Mouse (Mus musculus): ENCODE results near the gene Lrrc74b. TPM values are rescaled to one million over a fixed set of nuclear protein-coding genes. Genes with fewer than 3 reads are reported as not detected.

The Lrrc74b gene
- total RNA-seq, 1 experiment = 0.09 TPM

- H3K9ac ChIP-seq (ENCODE audit: insufficient read depth, low read depth, low read length, poor library complexity, severe bottlenecking) = peak within 1 kb of the TSS; percentile 61
- peaks cover 2 to 24% of the 10 kb centered on the region in 2 experiments; a peak in 3 of 4 replicates for H3K4me1 ChIP-seq (ENCODE audit: control insufficient read depth in 2 of 2, insufficient read depth in 2 of 2, low read length in 2 of 2, poor library complexity in 1 of 2)
- in situ Hi-C loops (cut with MboI; ENCODE audit: low sequenced_read_pairs in 2 of 2, unreplicated experiment in 2 of 2) = no loop called here
- no peaks in the 10 kb centered on the region for H3K9me3 ChIP-seq (ENCODE audit: control insufficient read depth, insufficient read depth, low read depth, low read length)
- 0 out of 2 replicates have a peak, but pooled peaks have one; percentile 29 for TF ChIP-seq MAFK (IDR thresholded peaks at IDR 0.05; ENCODE audit: insufficient read depth, low read depth, low read length)
- no peak for TF ChIP-seq CHD2 (IDR thresholded peaks at IDR 0.05; ENCODE audit: low read depth, low read length)
- no peak for TF ChIP-seq HCFC1 (IDR thresholded peaks at IDR 0.05; ENCODE audit: borderline replicate concordance, insufficient read depth, low read length)
- no peak for TF ChIP-seq ZNF384 (IDR thresholded peaks at IDR 0.05; ENCODE audit: low read depth, low read length)
- no peak within 1 kb of the TSS for H3K27ac ChIP-seq (ENCODE audit: insufficient read depth, low read depth, low read length, poor library complexity, severe bottlenecking)
- DNase-seq (ENCODE audit: low read depth, low spot score) = no peak
- no peaks in the 10 kb centered on the region for H3K36me3 ChIP-seq (ENCODE audit: control insufficient read depth, insufficient read depth, low read length, poor library complexity, severe bottlenecking)
- H3K4me3 ChIP-seq (ENCODE audit: insufficient read depth in 1 of 2, low read depth in 1 of 2, low read length in 2 of 2, poor library complexity in 1 of 2, severe bottlenecking in 1 of 2) = peak within 1 kb of the TSS; percentile 43 to 64
Observed at GRCm38 (mm10) chr16:17561751-17562208, 733 bp upstream of the Lrrc74b start, which contains the start of gene P2rx6. TSS of gene P2rx6 (plus strand) at chr16:17561885.

GRCm38 (mm10) chr16:17559396-17560027 is 1.5 kb downstream of the Lrrc74b start:
- Histone ChIP-seq H3K4me1 (ENCODE audit: control insufficient read depth in 2 of 2, insufficient read depth in 2 of 2, low read length in 2 of 2, poor library complexity in 1 of 2) (peaks cover 2 to 28% of the 10 kb centered on the region in 2 experiments; a peak in 3 of 4 replicates), H3K4me3 (ENCODE audit: insufficient read depth in 1 of 2, low read depth in 1 of 2, low read length in 2 of 2, poor library complexity in 1 of 2, severe bottlenecking in 1 of 2) (peak overlapping the region in 1 of 2 experiments; percentile 14; a peak in 1 of 4 replicates), H3K27ac (ENCODE audit: insufficient read depth, low read depth, low read length, poor library complexity, severe bottlenecking) (no peak overlapping the region), H3K36me3 (ENCODE audit: control insufficient read depth, insufficient read depth, low read length, poor library complexity, severe bottlenecking) (no peaks in the 10 kb centered on the region), H3K9ac (ENCODE audit: insufficient read depth, low read depth, low read length, poor library complexity, severe bottlenecking) (no peak overlapping the region), H3K9me3 (ENCODE audit: control insufficient read depth, insufficient read depth, low read depth, low read length) (no peaks in the 10 kb centered on the region)
- no peak for DNase-seq (ENCODE audit: low read depth, low spot score)
- TF ChIP-seq ZC3H11A (IDR thresholded peaks at IDR 0.05; ENCODE audit: borderline replicate concordance, low read depth, low read length) = no peak
- TF ChIP-seq ZNF384 (IDR thresholded peaks at IDR 0.05; ENCODE audit: low read depth, low read length) = no peak
- TF ChIP-seq MAFK (IDR thresholded peaks at IDR 0.05; ENCODE audit: insufficient read depth, low read depth, low read length) = no peak
- no peak for TF ChIP-seq CHD2 (IDR thresholded peaks at IDR 0.05; ENCODE audit: low read depth, low read length)
- TF ChIP-seq HCFC1 (IDR thresholded peaks at IDR 0.05; ENCODE audit: borderline replicate concordance, insufficient read depth, low read length) = no peak
- in situ Hi-C loops (cut with MboI; ENCODE audit: low sequenced_read_pairs in 2 of 2, unreplicated experiment in 2 of 2) = no loop called here

DNA sequence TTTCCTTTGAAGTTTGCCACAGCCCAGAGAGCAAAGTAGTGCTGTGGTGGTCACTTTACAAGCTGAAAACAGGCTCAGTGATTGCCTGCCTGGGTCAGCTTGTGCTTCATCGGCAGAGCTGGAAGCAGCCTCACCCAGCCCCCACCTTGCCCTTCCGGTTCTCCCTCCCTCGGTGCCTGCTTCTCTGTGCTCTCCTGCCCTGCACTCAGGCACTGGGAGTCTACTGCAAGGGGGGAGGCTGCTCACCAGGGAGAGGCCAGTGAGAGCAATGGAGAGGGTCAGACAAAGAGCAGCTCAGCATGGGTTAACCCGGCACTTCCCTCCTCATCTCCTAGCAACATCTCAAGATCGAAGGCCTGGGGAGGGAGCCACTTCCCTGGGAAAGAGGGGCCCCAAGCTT is 2.2 kb downstream of the Lrrc74b start:
- H3K27ac ChIP-seq (ENCODE audit: insufficient read depth, low read depth, low read length, poor library complexity, severe bottlenecking) = no peak overlapping the region
- H3K4me1 ChIP-seq (ENCODE audit: control insufficient read depth in 2 of 2, insufficient read depth in 2 of 2, low read length in 2 of 2, poor library complexity in 1 of 2) = peaks cover 2 to 31% of the 10 kb centered on the region in 2 experiments; a peak in 3 of 4 replicates
- H3K9ac ChIP-seq (ENCODE audit: insufficient read depth, low read depth, low read length, poor library complexity, severe bottlenecking) = no peak overlapping the region
- H3K4me3 ChIP-seq (ENCODE audit: insufficient read depth in 1 of 2, low read depth in 1 of 2, low read length in 2 of 2, poor library complexity in 1 of 2, severe bottlenecking in 1 of 2) = peak overlapping the region in 1 of 2 experiments; percentile 14; a peak in 3 of 4 replicates
- no peak for TF ChIP-seq MAFK (IDR thresholded peaks at IDR 0.05; ENCODE audit: insufficient read depth, low read depth, low read length)
- H3K9me3 ChIP-seq (ENCODE audit: control insufficient read depth, insufficient read depth, low read depth, low read length) = no peaks in the 10 kb centered on the region
- no peaks in the 10 kb centered on the region for H3K36me3 ChIP-seq (ENCODE audit: control insufficient read depth, insufficient read depth, low read length, poor library complexity, severe bottlenecking)
- DNase-seq (ENCODE audit: low read depth, low spot score) = no peak
- in situ Hi-C loops (cut with MboI; ENCODE audit: low sequenced_read_pairs in 2 of 2, unreplicated experiment in 2 of 2) = no loop called here

- Histone ChIP-seq H3K9ac (ENCODE audit: insufficient read depth, low read depth, low read length, poor library complexity, severe bottlenecking) (no peak overlapping the region), H3K4me3 (ENCODE audit: insufficient read depth in 1 of 2, low read depth in 1 of 2, low read length in 2 of 2, poor library complexity in 1 of 2, severe bottlenecking in 1 of 2) (no peak overlapping the region), H3K27ac (ENCODE audit: insufficient read depth, low read depth, low read length, poor library complexity, severe bottlenecking) (no peak overlapping the region), H3K9me3 (ENCODE audit: control insufficient read depth, insufficient read depth, low read depth, low read length) (no peaks in the 10 kb centered on the region), H3K4me1 (ENCODE audit: control insufficient read depth in 2 of 2, insufficient read depth in 2 of 2, low read length in 2 of 2, poor library complexity in 1 of 2) (peaks cover 2 to 33% of the 10 kb centered on the region in 2 experiments; a peak in 3 of 4 replicates), H3K36me3 (ENCODE audit: control insufficient read depth, insufficient read depth, low read length, poor library complexity, severe bottlenecking) (no peaks in the 10 kb centered on the region)
- in situ Hi-C loops (cut with MboI; ENCODE audit: low sequenced_read_pairs in 2 of 2, unreplicated experiment in 2 of 2) = no loop called here
- peak; percentile 61 for DNase-seq (ENCODE audit: low read depth, low spot score)
- no peak for TF ChIP-seq HCFC1 (IDR thresholded peaks at IDR 0.05; ENCODE audit: borderline replicate concordance, insufficient read depth, low read length)
- no peak for TF ChIP-seq CHD2 (IDR thresholded peaks at IDR 0.05; ENCODE audit: low read depth, low read length)
- TF ChIP-seq ZC3H11A (IDR thresholded peaks at IDR 0.05; ENCODE audit: borderline replicate concordance, low read depth, low read length) = peak; percentile 32; the same call in 1 of the 2 replicates
- TF ChIP-seq MAFK (IDR thresholded peaks at IDR 0.05; ENCODE audit: insufficient read depth, low read depth, low read length) = 0 out of 2 replicates have a peak, but pooled peaks have one; percentile 15
- no peak for TF ChIP-seq ZNF384 (IDR thresholded peaks at IDR 0.05; ENCODE audit: low read depth, low read length)
Observed at GRCm38 (mm10) chr16:17557947-17558480, 3.0 kb downstream of the Lrrc74b start.
